In the genomic region with DNA sequence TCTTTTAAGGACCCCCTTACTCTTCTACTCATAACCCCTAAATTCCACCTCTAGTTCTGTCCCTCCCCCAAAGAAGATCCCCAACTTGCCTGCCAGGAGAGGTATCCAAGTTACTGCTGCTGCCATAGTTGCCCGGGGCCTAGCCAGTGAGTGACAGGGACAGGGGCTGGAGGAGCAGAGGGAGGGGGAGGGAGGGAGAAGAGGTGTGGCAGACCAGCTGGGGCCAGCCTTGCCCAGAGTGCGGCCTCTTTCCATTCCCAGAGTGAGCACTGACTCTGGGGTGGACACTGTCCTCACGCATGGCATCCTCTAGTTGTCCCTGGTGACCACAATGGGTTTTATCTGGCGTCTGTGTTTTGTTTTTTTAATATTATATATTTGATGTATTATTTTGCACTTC, we compare ENCODE assay signal across 19 mouse cellular contexts. TPM values are rescaled to one million over a fixed set of nuclear protein-coding genes. Genes with fewer than 3 reads are reported as not detected.
A peak's percentile ranks its signal among the peaks of the same experiment; 100 is the strongest.
DNase-seq lines count a peak whose midpoint lies in the region; ATAC-seq lines count a peak whose summit lies in the region.
"Had no signal": no experiment of that assay in that cellular context is flagged by ENCODE, and none has a peak within 500 bp of the region (broad histone marks: within the 10 kb centered on the region; RNA-seq: fewer than 3 reads in every experiment).

No protein-coding gene starts in this region.

- no peak overlapping the region for H3K9ac ChIP-seq in limb, embryonic 12.5 days (replicated peaks)
- peak overlapping the region; percentile 48; the same call in 1 of the 2 replicates for H3K9ac ChIP-seq in heart, embryonic 15.5 days
- H3K9ac ChIP-seq: liver, postnatal 0 days; neural tube, embryonic 12.5 days had no signal

- ATAC-seq in limb, embryonic 12.5 days (ENCODE audit: insufficient number of reproducible peaks, insufficient read depth, low FRiP score, low TSS enrichment, low read depth) = 0 out of 2 replicates have a peak, but pooled peaks have one; percentile 40
- peak; percentile 66 for ATAC-seq in heart, embryonic 15.5 days (replicated peaks; ENCODE audit: insufficient number of reproducible peaks, insufficient read depth, low FRiP score, low read depth)
- ATAC-seq: forebrain, embryonic 14.5 days; intestine, embryonic 16.5 days; liver, postnatal 0 days; midbrain, embryonic 16.5 days had no signal

- H3K4me3 ChIP-seq in limb, embryonic 12.5 days (replicated peaks) = no peak overlapping the region
- H3K4me3 ChIP-seq in limb, embryonic 10.5 days = no peak overlapping the region
- H3K4me3 ChIP-seq in heart, embryonic 15.5 days = peak overlapping the region; percentile 40
- H3K4me3 ChIP-seq: neural tube, embryonic 12.5 days had no signal

- 53% methylated on average over 4 of the region's 4 CpGs for WGBS in limb, embryonic 12.5 days
- WGBS in limb, embryonic 10.5 days = 56% methylated on average over 4 of the region's 4 CpGs
- WGBS in heart, embryonic 15.5 days = 28% methylated on average over 4 of the region's 4 CpGs

- no peak overlapping the region for H3K27ac ChIP-seq in limb, embryonic 12.5 days
- no peak overlapping the region for H3K27ac ChIP-seq in limb, embryonic 10.5 days
- H3K27ac ChIP-seq in heart, embryonic 15.5 days = peak overlapping the region; percentile 65
- H3K27ac ChIP-seq: kidney, postnatal 0 days; macrophage; neural tube, embryonic 12.5 days had no signal

- no peaks in the 10 kb centered on the region for H3K9me3 ChIP-seq in limb, embryonic 12.5 days
- no peaks in the 10 kb centered on the region for H3K9me3 ChIP-seq in limb, embryonic 10.5 days (replicated peaks)
- H3K9me3 ChIP-seq in heart, embryonic 15.5 days (replicated peaks) = no peaks in the 10 kb centered on the region
- H3K9me3 ChIP-seq: neural tube, embryonic 12.5 days had no signal

- peak; percentile 42 to 58 for DNase-seq in cerebellum, postnatal 10 days
- no peak for DNase-seq in cerebellum, postnatal 4 days (ENCODE audit: low spot score in 2 of 2)
- no peak for DNase-seq in limb, embryonic 10.5 days (ENCODE audit: low spot score)
- DNase-seq in retina, postnatal 1 day = peak; percentile 63
- no peak for DNase-seq in kidney, postnatal 10 days
- DNase-seq in layer of hippocampus, postnatal 36 days = no peak
- DNase-seq: layer of hippocampus, adult 9-11 months; liver, postnatal 0 days had no signal

- H3K4me2 ChIP-seq in limb, embryonic 12.5 days = no peak overlapping the region
- peak overlapping the region; percentile 59 for H3K4me2 ChIP-seq in heart, embryonic 15.5 days
- H3K4me2 ChIP-seq: neural tube, embryonic 12.5 days had no signal

- H3K27me3 ChIP-seq in limb, embryonic 12.5 days = peaks cover 15% of the 10 kb centered on the region
- H3K27me3 ChIP-seq in limb, embryonic 10.5 days (ENCODE audit: low read depth, poor library complexity, severe bottlenecking) = peaks cover 16% of the 10 kb centered on the region
- no peaks in the 10 kb centered on the region for H3K27me3 ChIP-seq in heart, embryonic 15.5 days
- H3K27me3 ChIP-seq: neural tube, embryonic 12.5 days had no signal

- H3K36me3 ChIP-seq in limb, embryonic 12.5 days = no peaks in the 10 kb centered on the region
- no peaks in the 10 kb centered on the region for H3K36me3 ChIP-seq in limb, embryonic 10.5 days
- no peaks in the 10 kb centered on the region for H3K36me3 ChIP-seq in heart, embryonic 15.5 days
- H3K36me3 ChIP-seq: neural tube, embryonic 12.5 days had no signal

- 0 out of 2 replicates have a peak, but pooled peaks cover 4% of the 10 kb centered on the region for H3K4me1 ChIP-seq in limb, embryonic 12.5 days (replicated peaks)
- peaks cover 4% of the 10 kb centered on the region; the same call in 1 of the 2 replicates for H3K4me1 ChIP-seq in limb, embryonic 10.5 days
- peaks cover 56% of the 10 kb centered on the region for H3K4me1 ChIP-seq in heart, embryonic 15.5 days (replicated peaks)

RNA-seq across cellular contexts. Expression of gene Sgca, which starts 2.8 kb away (rescaled TPM):
- 2.8 and 3.0 TPM in 2 replicates for polyA plus RNA-seq in limb, embryonic 12.5 days (2016; fragmentation: Nextera tagmentation; extraction: Ambion mirVana)
- polyA plus RNA-seq in limb, embryonic 10.5 days (2016; fragmentation: Nextera tagmentation; extraction: Ambion mirVana) = 0.23 TPM in 1 of 2 replicates, not detected in the other
- polyA plus RNA-seq in heart, embryonic 15.5 days (2015; fragmentation: Nextera tagmentation; extraction: Ambion mirVana) = 22.1 and 24.7 TPM in 2 replicates
- total RNA-seq in layer of hippocampus, postnatal 36 days (2021) = under 1 TPM in 1 of 2 experiments, not detected in 1; 0.48 TPM
- polyA plus RNA-seq: forebrain, embryonic 14.5 days; macrophage had no signal

RNA-seq across cellular contexts. Expression of gene Hils1, which starts 5.9 kb away (rescaled TPM):
- polyA plus RNA-seq in limb, embryonic 12.5 days (2016; fragmentation: Nextera tagmentation; extraction: Ambion mirVana) = not detected in 2 replicates
- not detected in 2 replicates for polyA plus RNA-seq in limb, embryonic 10.5 days (2016; fragmentation: Nextera tagmentation; extraction: Ambion mirVana)
- 0.15 and 0.22 TPM in 2 replicates for polyA plus RNA-seq in heart, embryonic 15.5 days (2015; fragmentation: Nextera tagmentation; extraction: Ambion mirVana)
- total RNA-seq in layer of hippocampus, postnatal 36 days (2021) = not detected
- total RNA-seq: adrenal gland, adult 18-20 months; gastrocnemius, postnatal 36 days; left cerebral cortex, postnatal 36 days had no signal
- polyA plus RNA-seq: forebrain, embryonic 14.5 days; intestine, embryonic 16.5 days; kidney, postnatal 0 days; liver, postnatal 0 days; macrophage; midbrain, embryonic 16.5 days; neural tube, embryonic 12.5 days had no signal

RNA-seq across cellular contexts. Expression of gene Ppp1r9b, which starts 17.5 kb away (rescaled TPM):
- 12.0 and 12.6 TPM in 2 replicates for polyA plus RNA-seq in limb, embryonic 12.5 days (2016; fragmentation: Nextera tagmentation; extraction: Ambion mirVana)
- 9.9 and 10.8 TPM in 2 replicates for polyA plus RNA-seq in limb, embryonic 10.5 days (2016; fragmentation: Nextera tagmentation; extraction: Ambion mirVana)
- 5.0 and 6.6 TPM in 2 replicates for polyA plus RNA-seq in heart, embryonic 15.5 days (2015; fragmentation: Nextera tagmentation; extraction: Ambion mirVana)
- total RNA-seq in layer of hippocampus, postnatal 36 days (2021) = 100 to 1,000 TPM; 931 to 932 TPM

RNA-seq across cellular contexts. Expression of gene Samd14, which starts 36.4 kb away (rescaled TPM):
- polyA plus RNA-seq in limb, embryonic 12.5 days (2016; fragmentation: Nextera tagmentation; extraction: Ambion mirVana) = 34.6 and 37.7 TPM in 2 replicates
- 29.7 and 39.2 TPM in 2 replicates for polyA plus RNA-seq in limb, embryonic 10.5 days (2016; fragmentation: Nextera tagmentation; extraction: Ambion mirVana)
- polyA plus RNA-seq in heart, embryonic 15.5 days (2015; fragmentation: Nextera tagmentation; extraction: Ambion mirVana) = 8.0 and 13.2 TPM in 2 replicates
- total RNA-seq in layer of hippocampus, postnatal 36 days (2021) = 10 to 100 TPM; 43.3 to 46.5 TPM

RNA-seq across cellular contexts. Expression of gene Col1a1, which starts 37.3 kb away (rescaled TPM):
- 290 and 351 TPM in 2 replicates for polyA plus RNA-seq in limb, embryonic 12.5 days (2016; fragmentation: Nextera tagmentation; extraction: Ambion mirVana)
- polyA plus RNA-seq in limb, embryonic 10.5 days (2016; fragmentation: Nextera tagmentation; extraction: Ambion mirVana) = 81.4 and 104 TPM in 2 replicates
- polyA plus RNA-seq in heart, embryonic 15.5 days (2015; fragmentation: Nextera tagmentation; extraction: Ambion mirVana) = 825 and 1,122 TPM in 2 replicates
- total RNA-seq in layer of hippocampus, postnatal 36 days (2021) = 10 to 100 TPM; 12.0 to 18.6 TPM

Comparison
In these comparisons a context has a peak if more than half of its experiments do, and no peak if none do; other contexts are left out.
1. DNase-seq: peak in cerebellum, postnatal 10 days (2 of 2) and retina, postnatal 1 day (single experiment); none in cerebellum, postnatal 4 days (0 of 2), limb, embryonic 10.5 days (single experiment), kidney, postnatal 10 days (single experiment) and layer of hippocampus, postnatal 36 days (0 of 2).